Mouse (Mus musculus) erythroid progenitor cell, adult 5-6 weeks (primary cell): Measurements from ENCODE around the gene Gm10273. TPM values are rescaled to one million over a fixed set of nuclear protein-coding genes. Genes with fewer than 3 reads are reported as not detected.
"Not testable (repeated sequence)": the region's sequence is repeated elsewhere in the genome, so short reads cannot be mapped to it uniquely, and the experiment has no call there.

Experiments
- ATAC-seq: replicated peaks from 2 replicates; pipeline ENCODE4 v1.8.0; 2016; ENCODE audit warnings: moderate number of reproducible peaks, mild to moderate bottlenecking, moderate TSS enrichment, inconsistent platforms; ENCODE audit not compliant: poor library complexity, low FRiP score, severe bottlenecking
- total RNA-seq, 2 experiments: library from RNA; stranded (forward) in 1 of 2; stranded (reverse) in 1 of 2; fragments of 150-400 nt in 1 of 2; fragments of 186-747, 209-891 nt in 1 of 2; gene quantifications; 2 replicates each; pipeline versions ENCODE4 v1.2.3 to v1.2.4; 2015 to 2017; ENCODE audit warnings: low replicate concordance in 2 of 2

Gm10273 gene
- total RNA-seq (2015; ENCODE audit: low replicate concordance) (15.1 and 18.9 TPM in 2 replicates), total RNA-seq (2017; ENCODE audit: low replicate concordance) (17.1 TPM in 1 of 2 replicates, not detected in the other)

- ATAC-seq, result peak; percentile 87
Measured at GRCm38 (mm10) chr10:59395461-59395860, at the start of gene Gm10273. Gm10273 (plus strand) TSS chr10:59395632.

GRCm38 (mm10) chr10:59346560-59346959 is 48.9 kb upstream of the Gm10273 start:
- no peak for ATAC-seq

GRCm38 (mm10) chr10:59348200-59348599 is 47.2 kb upstream of the Gm10273 start:
- peak; percentile 97 for ATAC-seq

DNA sequence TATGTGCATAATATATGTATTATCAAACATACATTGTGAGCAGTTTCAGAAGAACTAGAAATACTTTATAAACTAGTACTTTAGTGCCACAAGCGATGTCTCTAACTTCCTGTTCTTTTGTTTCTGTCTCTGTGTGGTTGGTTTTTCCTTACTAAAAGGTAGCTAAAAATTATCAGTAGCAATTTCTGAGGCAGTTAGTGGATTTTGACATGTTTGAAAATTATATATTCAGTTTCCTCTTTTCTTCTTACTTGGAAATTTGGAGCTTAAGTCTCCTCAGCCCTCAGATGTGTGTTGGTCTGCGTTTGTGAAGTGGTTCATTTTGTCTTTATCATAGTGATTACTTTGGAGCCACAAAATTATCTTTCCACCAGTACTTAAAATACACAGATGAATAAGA is 45.9 kb upstream of the Gm10273 start:
- no peak for ATAC-seq

DNA sequence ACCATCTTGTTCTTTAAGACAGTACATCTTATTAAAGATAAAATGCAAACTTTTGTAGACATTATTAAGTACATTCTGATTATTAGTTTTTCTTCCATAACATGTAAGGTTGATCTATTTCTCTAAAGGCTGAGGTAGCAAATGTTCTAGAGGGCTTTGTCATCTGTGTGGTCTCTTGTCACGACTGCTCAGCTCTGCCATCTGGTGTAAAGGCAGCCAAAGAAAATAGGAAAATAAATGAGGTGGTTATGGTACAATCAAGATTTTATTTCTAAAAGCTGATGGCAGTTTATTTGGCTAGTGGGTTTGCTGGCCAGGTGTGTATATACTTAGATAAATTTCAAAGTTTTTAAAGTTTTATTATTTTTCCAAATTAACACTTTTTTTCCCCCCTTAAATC is 42.4 kb upstream of the Gm10273 start:
- ATAC-seq, result no peak

- ATAC-seq, result no peak
Measured at GRCm38 (mm10) chr10:59354120-59354519, 41.3 kb upstream of the Gm10273 start.

GRCm38 (mm10) chr10:59355020-59355419 is 40.4 kb upstream of the Gm10273 start:
- no peak for ATAC-seq

DNA sequence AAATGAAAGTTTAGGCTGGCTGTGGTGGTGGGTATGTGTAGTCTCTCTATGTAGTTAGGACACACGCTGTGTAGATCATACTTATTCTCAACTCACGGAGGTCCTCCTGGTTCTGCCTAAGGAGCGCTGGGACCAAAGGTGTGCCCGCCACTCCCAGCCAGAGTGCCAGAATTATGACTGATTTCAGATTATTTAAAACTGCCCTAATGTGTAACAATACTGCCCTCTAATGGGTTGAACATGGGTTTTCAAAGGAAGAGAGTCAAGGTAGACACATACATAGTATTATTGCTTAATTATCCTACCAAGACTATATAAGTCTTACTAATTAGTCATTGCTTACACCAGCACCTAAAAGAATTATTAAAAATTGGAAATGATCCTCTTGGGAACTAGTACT is 36.7 kb upstream of the Gm10273 start:
- peak; percentile 54 for ATAC-seq

DNA sequence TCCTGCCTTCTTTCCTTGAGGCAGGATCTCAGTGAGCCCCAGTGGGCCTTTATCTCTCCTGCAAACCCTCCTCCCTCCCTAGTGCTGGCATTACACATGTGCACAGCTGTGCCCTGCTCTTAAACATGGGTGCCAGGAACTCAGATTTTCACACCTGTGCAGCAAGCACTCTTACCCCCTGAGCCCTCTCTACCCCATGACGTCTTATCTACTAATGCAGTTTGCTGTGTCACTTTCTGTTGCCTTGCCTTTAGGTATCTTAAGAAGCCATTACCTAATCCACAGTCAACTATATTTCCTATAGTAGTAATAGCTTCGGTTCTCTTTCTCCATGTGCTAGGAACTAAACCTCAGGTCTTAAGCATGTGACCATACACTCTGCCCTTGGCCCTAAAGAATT is 32.2 kb upstream of the Gm10273 start:
- no peak for ATAC-seq

DNA sequence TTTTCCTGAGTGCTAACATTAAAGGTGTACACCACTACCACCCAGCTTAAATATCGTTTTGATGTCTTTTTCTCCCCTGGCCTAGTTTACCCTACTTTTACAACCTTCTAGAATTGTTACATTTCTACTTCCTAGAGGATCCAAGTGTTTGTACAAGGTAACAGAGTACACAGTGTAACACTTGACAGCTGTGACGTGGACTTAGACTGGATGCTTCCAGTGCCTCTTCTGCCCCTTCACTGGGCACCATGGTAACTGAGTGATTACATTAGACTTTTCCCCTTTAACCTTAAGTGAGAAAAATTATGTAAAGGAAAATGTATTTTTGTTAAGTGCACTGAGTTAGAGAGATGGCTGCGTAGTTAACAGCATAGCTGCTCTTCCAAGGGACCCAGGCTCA is 30.9 kb upstream of the Gm10273 start:
- no peak for ATAC-seq

DNA sequence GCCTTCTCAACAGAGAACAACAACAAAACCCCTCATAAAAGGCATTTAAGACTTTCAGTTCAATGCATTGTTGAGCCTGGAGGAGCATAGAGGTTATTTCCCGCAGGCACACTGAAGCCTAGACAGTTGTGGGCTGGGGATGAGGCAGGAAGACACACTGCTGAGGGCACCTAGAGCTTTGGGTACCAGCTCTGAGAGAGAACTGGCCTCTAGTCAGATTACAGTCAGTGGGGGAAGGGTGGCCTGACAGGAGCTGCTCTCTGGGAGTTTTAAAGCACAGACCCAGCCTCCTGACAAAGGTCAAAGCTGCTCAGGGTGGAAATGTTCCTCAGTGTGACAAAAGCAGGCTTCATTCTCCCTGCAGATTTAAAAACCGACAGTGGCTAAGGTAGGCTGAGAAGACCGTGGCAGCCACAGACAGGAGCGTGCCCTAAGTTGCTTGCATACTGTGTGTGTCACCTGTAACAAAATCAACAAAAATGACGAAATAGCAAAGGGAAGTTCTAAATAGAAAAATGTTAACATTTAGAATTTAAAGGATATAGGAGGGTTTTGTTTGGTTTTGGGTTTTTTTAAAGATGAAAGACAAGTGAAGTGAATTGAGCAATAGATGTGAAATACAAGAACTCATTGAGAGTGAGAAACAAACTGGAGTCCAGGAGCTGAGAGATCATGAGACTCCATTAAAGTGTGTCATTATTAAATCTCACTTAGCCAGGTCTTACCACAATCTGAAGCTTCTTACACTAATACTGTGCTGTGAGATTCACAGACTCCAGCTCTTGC is 29.4 kb upstream of the Gm10273 start:
- ATAC-seq, result no peak

GRCm38 (mm10) chr10:59366746-59367145 is 28.7 kb upstream of the Gm10273 start:
- no peak for ATAC-seq

DNA sequence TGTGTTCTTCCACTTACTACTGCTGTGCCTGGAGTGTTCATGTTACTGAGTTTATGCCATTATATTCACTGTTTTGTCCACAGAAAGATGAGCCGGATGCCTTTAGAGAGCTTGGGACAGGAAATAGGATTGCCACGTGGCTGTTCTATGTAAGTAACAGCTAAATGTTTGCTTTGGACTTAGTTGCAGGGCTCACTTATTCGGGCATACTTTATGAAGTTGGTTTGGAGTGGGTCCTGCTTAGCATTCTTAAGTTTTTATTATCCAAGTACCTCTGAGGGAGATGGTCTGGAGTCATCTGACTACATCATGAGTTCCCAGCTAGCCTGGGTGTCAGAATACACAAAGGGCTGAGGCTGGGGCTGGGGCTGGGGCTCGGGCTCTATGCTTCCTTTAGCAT is 28.2 kb upstream of the Gm10273 start:
- no peak for ATAC-seq

DNA sequence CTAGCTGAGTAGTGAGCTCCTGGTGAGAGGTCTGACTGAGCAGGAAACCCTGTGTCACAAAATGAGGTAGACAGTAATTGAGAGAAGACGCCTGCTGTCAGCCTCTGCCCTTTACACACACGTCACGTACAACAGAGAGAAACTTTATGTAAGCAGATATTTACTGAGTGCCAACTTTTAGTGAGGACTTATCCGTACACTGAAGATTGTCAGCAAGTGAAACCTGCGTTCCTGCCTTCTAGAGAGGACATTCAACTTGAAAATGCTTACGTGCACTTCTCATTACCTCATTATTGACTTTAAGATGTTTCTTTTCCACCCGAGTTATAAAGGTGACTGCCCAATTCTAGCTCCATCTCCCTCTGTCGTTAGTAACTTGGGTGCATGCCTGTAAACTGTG is 26.7 kb upstream of the Gm10273 start:
- no peak for ATAC-seq

GRCm38 (mm10) chr10:59369426-59369825 is 26.0 kb upstream of the Gm10273 start:
- no peak for ATAC-seq

GRCm38 (mm10) chr10:59377906-59378305 is 17.5 kb upstream of the Gm10273 start:
- ATAC-seq, result no peak

- no peak for ATAC-seq
Measured at GRCm38 (mm10) chr10:59378728-59379127, 16.7 kb upstream of the Gm10273 start.

- ATAC-seq, result 0 out of 2 replicates have a peak, but pooled peaks have one; percentile 21
Measured at GRCm38 (mm10) chr10:59379927-59380326, 15.5 kb upstream of the Gm10273 start.

DNA sequence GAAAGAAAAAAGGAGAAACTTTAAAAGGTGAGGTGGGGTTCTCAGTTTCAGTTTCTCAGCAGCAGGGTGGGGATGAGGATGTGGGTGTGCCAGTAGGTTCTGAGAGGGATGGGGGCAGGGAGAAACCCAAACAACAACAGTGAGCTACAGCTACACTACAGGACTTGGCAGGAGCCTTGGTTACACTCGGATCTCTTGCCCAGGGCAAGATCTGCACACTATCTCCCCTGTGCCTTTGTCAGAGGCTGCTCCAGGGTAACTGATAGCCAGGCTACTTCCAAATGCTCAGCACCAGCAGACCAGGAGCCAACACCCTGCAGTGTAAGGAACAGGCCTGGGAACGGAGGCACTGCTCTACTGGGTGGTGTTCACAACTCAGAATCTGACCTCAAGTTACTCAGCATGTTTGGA is 15.0 kb upstream of the Gm10273 start:
- ATAC-seq, result peak; percentile 88

- ATAC-seq, result not testable (repeated sequence)
Measured at GRCm38 (mm10) chr10:59381563-59381962, 13.9 kb upstream of the Gm10273 start.

GRCm38 (mm10) chr10:59386951-59387350 is 8.5 kb upstream of the Gm10273 start:
- ATAC-seq, result no peak

GRCm38 (mm10) chr10:59389652-59390051 is 5.8 kb upstream of the Gm10273 start:
- no peak for ATAC-seq
